Mouse (Mus musculus) ES-E14 (cell line): ENCODE measurements at regions not wholly inside any gene's neighbourhood (a gene's known extent, or its start where the extent isn't known, plus 50 kb on each side); places are given as distances from the start of the nearest gene placed in this dataset.

Source experiments
- DNase-seq: peaks from one replicate; pipeline ENCODE4 v3.0.0-alpha.2; 2013; ENCODE audit warnings: low read depth, low spot score
- H3K27ac ChIP-seq: 2 replicates; pipeline ENCODE4 v1.5.1; 2012; ENCODE audit warnings: low read depth, mild to moderate bottlenecking, low read length, moderate library complexity, mixed read lengths; ENCODE audit not compliant: poor library complexity, insufficient read depth, severe bottlenecking
- H3K36me3 ChIP-seq: 2 replicates; pipeline ENCODE4 v1.6.1; 2012; ENCODE audit warnings: mild to moderate bottlenecking, low read length, moderate library complexity, mixed read lengths; ENCODE audit not compliant: control insufficient read depth, poor library complexity, insufficient read depth, severe bottlenecking
- H3K4me1 ChIP-seq, 2 experiments: fragments of 150-350 bp in 1 of 2; sonication (generic) in 1 of 2; 2 replicates each; pipeline ENCODE4 v1.6.1; 2012; ENCODE audit warnings: low read length in 2 of 2, mild to moderate bottlenecking in 1 of 2, mixed read lengths in 1 of 2; ENCODE audit not compliant: control insufficient read depth in 2 of 2, insufficient read depth in 2 of 2, poor library complexity in 1 of 2
- H3K4me3 ChIP-seq, 2 experiments: fragments of 150-350 bp in 1 of 2; sonication (generic) in 1 of 2; 2 replicates each; pipeline ENCODE4 v1.5.1; 2012; ENCODE audit warnings: low read length in 2 of 2, low read depth in 1 of 2, mild to moderate bottlenecking in 1 of 2, mixed read lengths in 1 of 2; ENCODE audit not compliant: insufficient read depth in 1 of 2, poor library complexity in 1 of 2, severe bottlenecking in 1 of 2
- H3K9ac ChIP-seq: 2 replicates; pipeline ENCODE4 v1.6.1; 2012; ENCODE audit warnings: low read depth, mild to moderate bottlenecking, low read length, mixed read lengths; ENCODE audit not compliant: poor library complexity, insufficient read depth, severe bottlenecking
- H3K9me3 ChIP-seq: fragments of 150-350 bp; sonication (generic); 2 replicates; pipeline ENCODE4 v1.6.1; 2012; ENCODE audit warnings: low read depth, mild to moderate bottlenecking, low read length; ENCODE audit not compliant: control insufficient read depth, insufficient read depth
- CHD2 ChIP-seq: IDR thresholded peaks from 2 replicates; pipeline ENCODE4 v1.6.1; 2014; ENCODE audit warnings: mild to moderate bottlenecking, low read depth, low read length, inconsistent platforms
- HCFC1 ChIP-seq: IDR thresholded peaks from 2 replicates; pipeline ENCODE4 v1.6.1; 2012; ENCODE audit warnings: low read length, inconsistent platforms, borderline replicate concordance; ENCODE audit not compliant: insufficient read depth
- MAFK ChIP-seq: IDR thresholded peaks from 2 replicates; pipeline ENCODE4 v1.6.1; 2014; ENCODE audit warnings: mild to moderate bottlenecking, low read depth, low read length, inconsistent platforms; ENCODE audit not compliant: insufficient read depth
- ZC3H11A ChIP-seq: IDR thresholded peaks from 2 replicates; pipeline ENCODE4 v1.6.1; 2012; ENCODE audit warnings: low read depth, mild to moderate bottlenecking, inconsistent platforms, low read length, borderline replicate concordance
- ZNF384 ChIP-seq: IDR thresholded peaks from 2 replicates; pipeline ENCODE4 v1.6.1; 2012; ENCODE audit warnings: low read depth, low read length, inconsistent platforms
- in situ Hi-C, 2 experiments: fragments of 600-800 bp; cut with MboI; formaldehyde crosslinking; loops; one replicate each; pipeline ENCODE4 v1.15.1; 2025; ENCODE audit warnings: low sequenced_read_pairs in 2 of 2, inconsistent platforms in 1 of 2; ENCODE audit not compliant: unreplicated experiment in 2 of 2

DNA sequence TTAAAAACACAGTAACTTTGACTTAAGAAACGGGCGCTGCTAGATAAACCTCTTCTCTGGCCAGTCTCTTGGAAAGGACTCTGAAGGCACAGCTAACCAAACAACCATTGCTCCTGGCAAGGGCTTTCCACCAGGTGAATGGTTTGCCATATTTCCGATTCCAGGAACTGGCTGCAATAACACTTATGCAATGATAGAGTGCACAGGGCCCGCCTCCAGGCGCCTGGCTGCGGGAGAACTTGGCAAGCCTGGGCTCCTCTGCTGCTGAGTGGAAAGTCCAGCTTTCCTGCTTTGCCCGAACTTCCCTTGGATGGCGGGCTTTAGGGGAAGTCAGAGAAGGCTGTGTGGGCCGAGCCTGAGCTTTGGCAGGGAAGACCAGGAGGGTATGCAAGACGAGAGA is 171.6 kb downstream of the Plpp3 start:
- Histone ChIP-seq H3K9me3 (no peaks in the 10 kb centered on the region), H3K4me3 (no peak overlapping the region), H3K36me3 (no peaks in the 10 kb centered on the region), H3K4me1 (peaks cover 0 to 3% of the 10 kb centered on the region in 2 experiments; a peak in 1 of 4 replicates), H3K27ac (no peak overlapping the region), H3K9ac (no peak overlapping the region)
- TF ChIP-seq CHD2 (no peak), HCFC1 (no peak), ZC3H11A (no peak), MAFK (no peak), ZNF384 (no peak)
- in situ Hi-C loops = no loop called here
- no peak for DNase-seq

DNA sequence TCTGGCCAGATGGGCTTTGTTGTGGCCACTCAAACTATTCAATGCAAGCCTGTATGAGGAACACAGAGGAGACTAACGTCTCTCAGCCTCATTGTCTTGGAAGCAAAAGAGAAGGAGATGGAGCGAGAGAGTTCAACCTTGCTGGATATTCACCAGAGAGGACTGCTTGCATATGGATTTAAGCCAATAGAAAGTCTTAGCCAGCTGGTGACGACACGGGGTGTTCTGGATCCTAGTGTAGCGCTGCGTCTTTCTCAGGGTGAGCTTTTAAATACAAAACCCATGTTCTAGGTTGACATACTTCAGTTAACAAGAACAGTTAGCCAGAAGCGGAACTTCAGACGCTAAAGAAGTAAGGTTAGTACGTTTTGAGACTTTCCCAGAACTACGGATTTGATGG is 174.9 kb downstream of the Plpp3 start:
- H3K27ac ChIP-seq = no peak overlapping the region
- no peak overlapping the region for H3K9ac ChIP-seq
- TF ChIP-seq ZC3H11A = no peak
- no peak for TF ChIP-seq CHD2
- no peak for TF ChIP-seq MAFK
- no peak for TF ChIP-seq HCFC1
- TF ChIP-seq ZNF384 = no peak
- H3K4me1 ChIP-seq = no peaks in the 10 kb centered on the region
- H3K36me3 ChIP-seq = no peaks in the 10 kb centered on the region
- no peaks in the 10 kb centered on the region for H3K9me3 ChIP-seq
- DNase-seq = no peak
- in situ Hi-C loops = no loop called here
- no peak overlapping the region for H3K4me3 ChIP-seq

DNA sequence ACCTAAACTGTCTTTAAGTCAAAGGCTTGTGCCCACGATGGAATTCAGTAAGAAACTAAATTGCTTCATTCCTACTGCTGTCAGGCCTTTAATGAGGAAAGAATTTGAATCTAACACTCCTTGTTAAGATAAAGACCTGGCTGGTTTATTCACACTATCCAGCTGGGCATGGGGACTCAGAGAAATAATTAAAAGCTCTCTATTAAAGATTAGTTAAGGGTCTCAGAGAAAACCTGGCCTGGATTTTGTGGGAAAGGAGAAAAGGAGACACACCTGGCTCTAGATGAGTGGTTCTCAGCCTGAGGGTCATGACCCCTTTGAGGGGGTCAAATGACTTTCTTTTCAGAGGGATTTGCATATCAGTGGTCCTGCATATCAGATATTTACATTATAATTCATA is 178.7 kb downstream of the Plpp3 start:
- DNase-seq = no peak
- Histone ChIP-seq H3K4me3 (no peak overlapping the region), H3K9me3 (no peaks in the 10 kb centered on the region), H3K9ac (no peak overlapping the region), H3K36me3 (no peaks in the 10 kb centered on the region), H3K4me1 (no peaks in the 10 kb centered on the region), H3K27ac (no peak overlapping the region)
- in situ Hi-C loops = no loop called here
- TF ChIP-seq ZNF384 = no peak
- TF ChIP-seq MAFK = no peak
- no peak for TF ChIP-seq ZC3H11A
- TF ChIP-seq CHD2 = no peak
- TF ChIP-seq HCFC1 = no peak

DNA sequence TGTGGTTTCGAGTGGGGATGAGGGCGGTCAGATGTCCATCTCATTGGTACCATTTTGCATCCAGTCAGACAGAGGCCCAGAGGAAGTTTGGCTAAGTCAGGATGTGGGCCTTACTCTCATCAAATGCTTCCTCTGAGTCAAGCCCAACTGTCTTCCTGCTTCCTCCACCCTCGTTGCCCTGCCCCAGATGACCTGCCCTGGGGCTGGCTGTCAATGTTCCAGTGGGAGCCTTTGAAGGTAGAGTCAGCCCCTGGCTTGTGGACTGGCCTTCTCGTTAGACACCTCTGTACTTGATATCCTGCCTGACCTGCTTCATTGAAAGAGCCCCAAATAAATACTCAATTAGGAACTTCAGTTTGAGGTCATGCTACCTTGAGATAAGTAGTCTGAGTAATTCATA is 179.4 kb downstream of the Plpp3 start:
- Histone ChIP-seq H3K4me3 (no peak overlapping the region), H3K4me1 (no peaks in the 10 kb centered on the region), H3K9me3 (no peaks in the 10 kb centered on the region), H3K9ac (no peak overlapping the region), H3K27ac (no peak overlapping the region), H3K36me3 (no peaks in the 10 kb centered on the region)
- TF ChIP-seq HCFC1 (no peak), MAFK (no peak), CHD2 (no peak), ZC3H11A (no peak), ZNF384 (no peak)
- no peak for DNase-seq
- in situ Hi-C loops = no loop called here

DNA sequence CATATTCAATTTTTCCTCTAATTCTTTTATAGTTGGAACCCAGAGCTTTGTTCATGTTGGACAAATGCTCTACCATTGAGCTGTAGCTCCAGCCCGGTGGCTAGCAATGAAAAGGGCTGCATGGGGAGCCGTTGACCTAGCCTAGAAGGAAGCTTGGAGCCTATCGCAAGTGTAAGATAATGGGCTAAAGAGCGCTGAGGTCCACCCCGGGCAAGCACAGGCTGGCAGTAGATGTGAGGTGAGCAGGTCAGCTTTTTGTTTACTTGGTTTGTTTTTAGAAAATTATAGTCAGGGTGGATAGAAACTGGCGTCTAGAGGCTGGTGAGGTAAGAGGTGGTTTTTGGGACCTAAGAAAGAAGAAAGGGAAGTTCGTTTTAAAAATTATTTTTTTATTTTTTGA is 181.0 kb downstream of the Plpp3 start:
- no peak for TF ChIP-seq ZNF384

More for the DNA sequence above, 181.0 kb downstream of the Plpp3 start:
- Histone ChIP-seq H3K27ac (no peak overlapping the region), H3K36me3 (no peaks in the 10 kb centered on the region), H3K4me1 (no peaks in the 10 kb centered on the region), H3K9me3 (no peaks in the 10 kb centered on the region), H3K4me3 (no peak overlapping the region), H3K9ac (no peak overlapping the region)
- in situ Hi-C loops = no loop called here
- DNase-seq = no peak
